Mouse (Mus musculus) cerebellum, adult 18-20 months (tissue): ENCODE results near the gene Asgr1.
"Not testable (repeated sequence)": the region's sequence is repeated elsewhere in the genome, so short reads cannot be mapped to it uniquely, and the experiment has no call there.

Source experiments
- DNase-seq, 2 experiments: peaks; one replicate each; pipeline ENCODE4 v3.0.0; 2021

Asgr1 gene

GRCm38 (mm10) chr11:70070603-70071002 lies 16.7 kb downstream of the Asgr1 start:
- not testable (repeated sequence) for DNase-seq

DNA sequence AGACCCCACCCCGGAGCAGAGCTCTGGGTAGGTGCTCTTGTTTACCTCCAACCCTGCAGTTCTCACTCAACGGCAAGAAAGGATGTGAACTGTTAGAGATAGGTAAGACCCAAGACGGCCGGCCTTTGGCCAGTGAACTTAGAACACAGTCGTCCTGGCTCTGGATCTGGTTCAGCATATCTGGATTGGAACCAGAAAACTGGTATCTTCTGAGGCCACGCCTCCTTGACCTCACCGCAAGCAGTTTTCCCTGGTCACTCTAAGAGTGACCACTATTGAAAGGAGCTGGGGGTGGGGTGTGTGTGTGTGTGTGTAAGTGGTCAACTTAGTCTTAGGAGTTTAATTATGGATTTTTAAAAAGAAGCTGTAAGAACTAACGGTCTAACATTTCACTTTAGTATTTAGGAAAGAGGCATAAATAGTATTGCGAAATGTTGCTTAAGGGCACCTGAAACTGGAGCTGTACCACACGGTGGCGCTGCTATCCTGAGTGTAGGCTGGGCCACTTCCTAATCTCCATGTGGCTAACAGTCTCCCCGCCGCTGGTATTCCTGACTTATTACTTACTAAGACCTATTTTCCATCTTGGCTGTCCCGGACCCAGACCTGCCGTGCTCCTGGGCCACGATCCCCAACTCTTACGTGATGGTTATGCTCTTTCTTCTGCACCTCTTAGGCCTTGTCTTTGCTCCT lies 20.6 kb downstream of the Asgr1 start:
- DNase-seq, result peak; percentile 78 to 84

- DNase-seq, result no peak
Measured at GRCm38 (mm10) chr11:70075581-70075980, 21.7 kb downstream of the Asgr1 start.

- DNase-seq, result no peak
Measured at GRCm38 (mm10) chr11:70077441-70077840, 23.6 kb downstream of the Asgr1 start.

DNA sequence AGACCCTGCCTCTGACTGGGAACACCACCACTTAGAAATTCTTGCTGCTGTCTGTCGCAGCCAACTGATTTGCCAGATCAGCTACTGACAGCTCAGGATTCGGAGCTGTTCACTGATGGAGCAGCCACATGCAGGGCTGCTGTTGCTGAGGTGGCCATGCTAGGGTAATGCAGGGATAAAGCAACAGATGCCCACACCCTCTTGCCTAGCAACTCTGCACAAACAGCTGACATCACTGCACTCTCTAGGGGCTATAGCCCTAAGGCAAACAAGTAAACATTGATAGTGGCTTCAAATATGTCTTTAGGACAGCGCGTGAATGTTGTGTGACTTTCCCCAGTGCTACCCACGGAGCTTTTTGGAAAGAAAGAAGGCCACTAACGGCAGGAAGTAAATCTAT lies 25.3 kb downstream of the Asgr1 start:
- no peak for DNase-seq

GRCm38 (mm10) chr11:70079928-70080327 lies 26.0 kb downstream of the Asgr1 start:
- DNase-seq, result no peak

DNA sequence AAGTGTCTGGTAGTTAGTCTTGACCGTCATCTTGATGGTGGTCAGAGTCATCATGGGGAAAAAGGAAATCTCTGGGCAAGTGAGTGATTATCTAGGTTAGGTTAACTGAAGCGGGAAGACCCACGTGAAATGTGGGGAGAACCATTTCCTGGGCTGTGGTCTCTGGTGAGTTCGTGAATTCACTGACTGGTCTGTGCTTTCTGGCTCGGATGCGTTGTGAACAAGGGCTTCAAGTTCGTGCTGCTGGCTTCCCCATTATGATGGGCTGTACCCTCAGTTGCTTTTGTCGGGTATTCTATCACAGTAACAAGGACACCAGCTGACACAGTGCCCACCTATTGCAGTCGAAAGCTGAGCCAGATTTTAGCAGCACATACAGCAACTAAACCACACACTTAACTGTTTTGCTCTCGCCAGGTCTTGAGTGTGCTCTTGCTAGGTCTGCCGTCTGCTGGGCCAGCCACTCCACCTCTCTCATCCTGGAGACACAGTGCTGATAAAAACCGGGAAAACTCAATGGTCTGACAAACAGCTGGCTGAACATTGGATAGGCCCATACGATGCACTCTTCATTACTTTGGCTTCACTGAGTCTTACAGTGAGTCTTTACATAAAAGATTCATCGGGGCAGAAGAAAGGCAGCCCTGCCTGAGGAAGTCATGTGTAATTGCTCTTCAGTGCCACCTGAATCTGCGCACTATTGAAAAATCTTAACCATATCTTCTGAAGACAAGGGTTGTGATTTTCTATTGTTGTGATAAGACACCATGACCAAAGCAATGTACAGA lies 27.1 kb downstream of the Asgr1 start:
- DNase-seq, result no peak

GRCm38 (mm10) chr11:70084563-70084962 lies 30.7 kb downstream of the Asgr1 start:
- no peak for DNase-seq

GRCm38 (mm10) chr11:70091986-70092783 lies 38.3 kb downstream of the Asgr1 start, which contains the start of gene Asgr2:
TSS of gene Asgr2 (plus strand) at chr11:70092644.
- DNase-seq, result no peak

DNA sequence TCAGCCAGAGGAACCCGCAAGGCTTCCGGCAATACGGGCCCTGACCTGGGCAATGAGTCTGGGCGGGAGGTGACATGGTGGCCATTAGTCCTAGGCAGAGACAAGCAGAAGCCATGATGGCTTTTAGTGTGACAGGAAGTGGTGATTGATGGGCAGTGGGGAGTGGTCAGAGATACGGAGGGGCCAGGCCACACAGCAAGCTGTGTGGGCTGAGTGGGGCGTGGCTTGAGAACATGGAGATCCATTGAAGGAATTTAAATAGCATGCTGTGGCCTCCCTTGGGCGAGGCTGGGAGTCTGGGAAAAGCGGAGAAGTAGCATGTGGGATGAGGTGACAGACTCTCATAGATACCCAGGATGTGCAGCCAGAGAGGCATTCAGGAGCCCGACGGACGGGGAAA lies 43.5 kb downstream of the Asgr1 start:
- DNase-seq, result no peak

- no peak for DNase-seq
Measured at GRCm38 (mm10) chr11:70099102-70099501, 45.2 kb downstream of the Asgr1 start.

- DNase-seq, result no peak
Measured at GRCm38 (mm10) chr11:70099809-70100208, 45.9 kb downstream of the Asgr1 start.

DNA sequence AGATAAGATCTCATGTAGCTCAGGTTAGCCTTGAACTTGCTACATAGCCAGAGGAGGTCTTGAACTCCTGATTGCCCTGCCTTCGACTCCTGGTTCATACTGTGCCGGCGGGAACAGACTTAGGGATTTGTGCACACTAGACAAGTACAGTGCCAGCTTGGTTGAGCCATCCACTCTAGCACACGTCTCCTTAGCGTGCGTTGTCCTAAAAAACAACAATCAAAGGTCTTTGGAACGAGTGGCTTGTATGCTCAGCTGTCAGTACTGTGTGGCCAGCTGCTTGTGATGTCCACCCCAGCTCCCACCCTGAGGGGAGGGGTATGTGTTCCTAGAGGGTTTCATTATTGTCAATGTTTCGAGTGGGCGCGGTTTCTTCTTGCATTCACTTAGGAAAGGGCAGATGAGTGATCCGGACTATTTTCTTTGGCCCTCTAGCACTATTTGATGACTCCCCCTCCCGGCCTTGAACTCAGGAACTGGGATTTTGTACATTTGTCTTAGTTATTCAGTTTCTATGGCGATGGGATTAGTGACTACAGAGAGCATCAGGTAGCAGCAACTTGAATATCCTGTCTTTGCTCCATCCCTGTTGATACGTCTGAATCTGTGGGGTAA lies 49.9 kb downstream of the Asgr1 start:
- no peak for DNase-seq

DNA sequence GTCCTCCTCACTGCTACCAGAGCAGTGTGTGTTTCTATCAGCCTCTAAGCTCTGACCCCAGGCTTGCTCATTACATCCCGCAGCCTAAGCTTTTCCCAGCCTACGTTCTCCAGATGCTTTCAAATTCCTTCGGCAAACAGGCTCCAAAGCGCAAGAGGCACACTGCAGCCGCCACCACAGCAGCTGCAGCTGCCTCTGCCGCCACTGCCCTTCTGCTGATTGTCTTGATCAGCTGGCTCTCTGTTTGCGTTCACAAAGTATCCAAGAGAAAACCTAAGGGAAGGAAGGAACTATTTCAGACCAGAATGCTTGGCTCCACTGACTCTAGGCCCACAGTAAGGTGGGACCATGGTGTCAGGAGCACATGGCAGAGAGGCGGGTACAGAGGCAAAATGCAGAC lies 53.2 kb downstream of the Asgr1 start:
- DNase-seq, result no peak
